Mouse (Mus musculus) testis, adult 2 months (tissue): ENCODE data around the gene Slc17a5. TPM values are rescaled to one million over a fixed set of nuclear protein-coding genes. Genes with fewer than 3 reads are reported as not detected.
"Not testable (repeated sequence)": the region's sequence is repeated elsewhere in the genome, so short reads cannot be mapped to it uniquely, and the experiment has no call there.

Experiments used
- H3K27ac ChIP-seq: fragments of 200-500 bp; 2 replicates; pipeline ENCODE4 v1.5.1; 2012; ENCODE audit warnings: low read depth, low read length; ENCODE audit not compliant: control insufficient read depth, insufficient read depth
- H3K27me3 ChIP-seq: fragments of 200-500 bp; 2 replicates; pipeline ENCODE4 v1.6.1; 2012; ENCODE audit warnings: mild to moderate bottlenecking, low read length, moderate library complexity; ENCODE audit not compliant: control insufficient read depth, insufficient read depth
- H3K36me3 ChIP-seq: fragments of 200-500 bp; 2 replicates; pipeline ENCODE4 v1.6.1; 2012; ENCODE audit warnings: mild to moderate bottlenecking, low read length; ENCODE audit not compliant: control insufficient read depth, insufficient read depth
- H3K4me1 ChIP-seq: fragments of 200-500 bp; 2 replicates; pipeline ENCODE4 v1.6.1; 2012; ENCODE audit warnings: low read length; ENCODE audit not compliant: control insufficient read depth, insufficient read depth
- H3K4me3 ChIP-seq: fragments of 200-500 bp; 2 replicates; pipeline ENCODE4 v1.5.1; 2012; ENCODE audit warnings: low read depth, mild to moderate bottlenecking, low read length, moderate library complexity, mixed read lengths; ENCODE audit not compliant: control insufficient read depth
- CTCF ChIP-seq: fragments of 200-500 bp; IDR thresholded peaks from 2 replicates; pipeline ENCODE4 v1.5.1; 2012; ENCODE audit warnings: low read depth, mild to moderate bottlenecking, inconsistent platforms, low read length, moderate library complexity; ENCODE audit not compliant: control insufficient read depth, insufficient read depth, insufficient replicate concordance
- POLR2A ChIP-seq: fragments of 200-500 bp; IDR thresholded peaks from 2 replicates; pipeline ENCODE4 v1.6.1; 2012; ENCODE audit warnings: low read depth, mild to moderate bottlenecking, inconsistent platforms, low read length, moderate library complexity; ENCODE audit not compliant: control insufficient read depth
- polyA plus RNA-seq: library from polyadenylated mRNA; depleted of rRNA; stranded (reverse); fragments of >200 nt; gene quantifications from 2 replicates; pipeline ENCODE4 v1.2.3, GENCODE M21; 2012

The Slc17a5 gene
- polyA plus RNA-seq, 1 experiment: 2.2 TPM

DNA sequence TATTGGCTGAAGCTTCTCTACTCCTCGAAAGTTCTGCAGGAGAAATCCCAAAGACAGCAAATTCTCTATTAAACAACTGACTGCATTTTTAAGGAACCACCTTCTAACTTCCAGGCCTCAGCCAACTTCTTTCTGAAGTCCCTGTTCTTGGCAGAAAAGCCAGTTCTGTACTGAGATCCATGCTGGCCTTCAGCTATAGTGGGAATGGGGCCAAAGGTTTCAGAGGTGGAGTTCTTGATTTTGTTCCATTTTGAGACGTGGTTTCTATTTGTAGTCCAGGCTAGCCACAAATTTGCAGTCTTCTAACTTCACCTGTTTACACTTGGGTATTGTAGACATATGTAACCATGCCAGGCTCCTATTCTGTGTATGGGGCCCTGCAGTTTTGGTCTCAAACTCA, 61.6 kb downstream of the Slc17a5 start:
- H3K27ac ChIP-seq: no peak overlapping the region; the same call in 1 of the 2 replicates

DNA sequence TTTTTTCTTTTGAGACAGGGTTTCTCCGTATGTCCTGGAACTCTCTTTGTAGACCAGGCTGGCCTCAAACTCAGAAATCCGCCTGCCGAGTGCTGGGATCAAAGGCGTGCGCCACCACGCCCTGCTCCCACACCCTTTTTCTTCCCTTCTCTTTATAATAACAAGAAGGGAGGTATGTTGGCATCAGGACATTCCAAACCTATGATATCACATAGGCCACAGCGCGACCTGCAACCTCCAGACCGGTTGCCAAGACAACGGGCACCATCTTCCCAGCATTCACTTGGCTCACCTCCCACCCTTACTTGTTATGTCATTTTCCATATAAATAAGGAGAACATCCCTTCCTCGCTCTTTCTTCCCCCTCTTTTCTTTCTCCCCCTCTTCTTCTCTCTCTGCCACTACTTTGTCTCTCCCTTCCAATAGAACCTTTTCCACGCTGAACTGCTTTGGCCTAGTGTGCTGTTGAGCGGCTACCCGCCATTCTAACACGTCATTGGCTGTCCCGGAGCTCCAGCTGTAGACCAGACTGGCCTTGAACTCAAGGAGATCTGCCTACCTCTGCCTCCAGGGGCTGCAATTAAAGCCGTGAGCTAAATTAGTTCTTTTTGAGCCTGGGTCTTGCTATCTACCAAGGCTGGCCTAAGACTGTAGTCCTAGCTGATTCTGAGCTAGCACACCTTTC, 62.2 kb downstream of the Slc17a5 start:
- Histone ChIP-seq H3K36me3 (no peaks in the 10 kb centered on the region), H3K4me3 (peak overlapping the region; percentile 87), H3K27ac (peak overlapping the region; percentile 78), H3K27me3 (no peaks in the 10 kb centered on the region), H3K4me1 (peaks cover 25% of the 10 kb centered on the region)
- peak; percentile 44; the same call in 1 of the 2 replicates for TF ChIP-seq POLR2A
- no peak for TF ChIP-seq CTCF

More for the DNA sequence above, 61.6 kb downstream of the Slc17a5 start:
- Histone ChIP-seq H3K27me3 (no peaks in the 10 kb centered on the region), H3K4me1 (peaks cover 19% of the 10 kb centered on the region), H3K36me3 (no peaks in the 10 kb centered on the region), H3K4me3 (peak overlapping the region; percentile 87; the same call in 1 of the 2 replicates)
- TF ChIP-seq POLR2A: no peak
- no peak for TF ChIP-seq CTCF

DNA sequence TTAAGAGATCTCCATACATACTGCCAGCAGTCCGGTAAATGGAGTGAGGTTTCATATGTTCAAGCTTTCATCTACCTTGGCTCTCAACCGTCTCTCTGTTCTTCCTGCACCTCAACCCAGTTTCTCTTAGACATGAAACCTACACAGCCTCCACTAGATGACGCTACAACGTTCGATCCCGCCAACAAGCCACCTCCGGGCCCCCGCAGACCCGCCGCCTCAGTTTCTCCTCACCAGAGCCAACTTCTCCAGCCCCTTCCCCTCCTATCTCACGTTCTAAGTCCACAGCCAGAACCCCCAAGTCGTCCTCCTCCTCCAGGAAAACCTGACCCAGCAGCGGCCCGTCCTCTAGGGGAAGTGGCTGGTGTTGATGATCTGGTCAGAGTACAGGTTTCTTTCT, 66.2 kb downstream of the Slc17a5 start:
- no peaks in the 10 kb centered on the region for H3K27me3 ChIP-seq
- no peaks in the 10 kb centered on the region for H3K36me3 ChIP-seq
- no peak overlapping the region for H3K27ac ChIP-seq
- peak overlapping the region; percentile 82 for H3K4me3 ChIP-seq
- TF ChIP-seq CTCF: peak; percentile 21; the same call in 1 of the 2 replicates
- no peak for TF ChIP-seq POLR2A
- peaks cover 23% of the 10 kb centered on the region for H3K4me1 ChIP-seq

DNA sequence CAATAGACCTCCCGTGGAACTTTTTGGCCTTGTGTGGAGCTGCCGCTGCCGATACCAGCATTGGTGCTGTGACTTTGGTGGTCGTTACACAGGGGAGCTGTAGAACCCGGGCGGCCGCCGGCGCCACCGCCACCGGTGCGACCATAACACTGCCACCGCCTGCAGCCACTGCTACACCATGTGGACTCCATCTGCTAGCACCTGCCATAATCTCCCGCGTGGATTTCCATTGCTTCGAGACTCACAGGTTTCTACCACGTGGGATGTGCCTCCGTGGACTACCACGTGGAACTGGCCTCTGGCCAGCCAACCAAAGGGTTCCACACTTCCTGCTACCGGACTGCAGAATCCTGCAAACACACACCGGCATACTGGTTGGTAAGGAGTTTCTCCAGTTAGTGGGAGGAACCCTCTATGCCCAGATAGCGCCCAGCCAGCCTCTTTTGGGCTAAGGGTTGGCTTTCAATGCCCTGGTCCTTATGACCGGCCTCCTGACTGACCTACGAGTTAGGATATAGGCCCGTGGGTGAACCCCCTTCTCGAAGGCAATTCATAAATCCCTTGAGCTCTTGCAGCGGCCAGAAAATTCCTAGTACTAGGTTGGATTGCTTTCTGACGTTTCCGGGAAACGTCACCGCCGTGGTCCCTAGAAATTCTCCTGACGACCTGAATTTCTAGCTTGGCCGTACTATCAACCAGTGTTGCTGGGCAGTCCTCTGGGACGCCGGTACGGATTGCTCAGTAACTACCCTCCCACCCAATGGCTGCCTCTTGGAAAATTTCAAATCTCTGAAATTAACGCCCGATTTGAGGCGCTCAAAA, 66.8 kb downstream of the Slc17a5 start:
- no peak for TF ChIP-seq CTCF
- no peak; the same call in 1 of the 2 replicates for TF ChIP-seq POLR2A
- Histone ChIP-seq H3K4me1 (peaks cover 23% of the 10 kb centered on the region), H3K27ac (peak overlapping the region; percentile 62), H3K36me3 (no peaks in the 10 kb centered on the region), H3K4me3 (peak overlapping the region; percentile 82), H3K27me3 (no peaks in the 10 kb centered on the region)

DNA sequence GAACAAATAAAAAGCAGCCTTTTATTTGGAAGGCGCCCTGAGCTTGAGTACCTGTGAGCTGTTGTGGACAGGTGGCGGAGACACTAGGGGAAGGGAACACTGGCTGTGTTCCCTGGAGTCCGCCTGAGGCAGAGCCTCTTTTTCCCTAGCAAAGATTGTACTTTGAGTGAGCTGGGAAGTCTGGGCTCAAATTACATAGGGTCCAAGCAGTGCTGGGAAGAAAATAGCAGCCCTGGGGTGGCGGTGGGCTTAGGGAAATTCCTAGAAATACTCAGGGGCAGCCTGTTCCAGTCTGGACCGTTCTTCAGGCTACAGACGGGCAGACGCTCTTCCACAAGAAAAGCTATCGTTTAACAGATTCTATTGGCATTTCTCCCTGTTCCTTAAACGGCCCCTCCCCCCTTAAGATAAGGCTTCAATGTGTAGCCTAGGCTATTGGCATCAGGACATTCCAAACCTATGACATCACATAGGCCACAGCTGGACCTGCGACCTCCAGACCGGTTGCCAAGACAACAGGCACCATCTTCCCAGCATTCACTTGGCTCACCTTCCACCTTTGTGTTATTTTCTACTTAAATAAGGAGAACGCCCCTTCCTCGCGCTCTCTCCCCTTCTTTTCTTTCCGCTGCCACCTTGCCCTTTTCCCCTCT, 67.6 kb downstream of the Slc17a5 start:
- TF ChIP-seq POLR2A (peak; percentile 22; the same call in 1 of the 2 replicates), CTCF (no peak)
- H3K36me3 ChIP-seq: no peaks in the 10 kb centered on the region
- peaks cover 16% of the 10 kb centered on the region for H3K4me1 ChIP-seq
- peak overlapping the region; percentile 82 for H3K4me3 ChIP-seq
- H3K27ac ChIP-seq: peak overlapping the region; percentile 62
- no peaks in the 10 kb centered on the region for H3K27me3 ChIP-seq

DNA sequence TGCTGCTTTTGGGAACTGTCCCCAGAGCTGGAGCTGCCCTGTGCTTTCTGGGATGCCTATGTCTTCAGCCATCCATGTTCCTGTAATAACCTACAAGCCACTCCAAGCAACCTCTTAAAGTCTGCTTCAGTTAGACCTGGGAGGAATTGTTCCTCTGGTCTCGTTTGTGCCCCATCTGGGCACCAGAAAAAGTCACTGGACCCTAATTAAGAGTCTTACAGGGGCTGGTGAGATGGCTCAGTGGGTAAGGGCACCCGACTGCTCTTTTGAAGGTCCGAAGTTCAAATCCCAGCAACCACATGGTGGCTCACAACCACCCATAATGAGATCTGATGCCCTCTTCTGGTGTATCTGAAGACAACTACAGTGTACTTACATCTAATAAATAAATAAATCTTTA, 70.6 kb downstream of the Slc17a5 start:
- H3K4me1 ChIP-seq: peaks cover 14% of the 10 kb centered on the region
- not testable (repeated sequence) for H3K27ac ChIP-seq, H3K36me3 ChIP-seq

DNA sequence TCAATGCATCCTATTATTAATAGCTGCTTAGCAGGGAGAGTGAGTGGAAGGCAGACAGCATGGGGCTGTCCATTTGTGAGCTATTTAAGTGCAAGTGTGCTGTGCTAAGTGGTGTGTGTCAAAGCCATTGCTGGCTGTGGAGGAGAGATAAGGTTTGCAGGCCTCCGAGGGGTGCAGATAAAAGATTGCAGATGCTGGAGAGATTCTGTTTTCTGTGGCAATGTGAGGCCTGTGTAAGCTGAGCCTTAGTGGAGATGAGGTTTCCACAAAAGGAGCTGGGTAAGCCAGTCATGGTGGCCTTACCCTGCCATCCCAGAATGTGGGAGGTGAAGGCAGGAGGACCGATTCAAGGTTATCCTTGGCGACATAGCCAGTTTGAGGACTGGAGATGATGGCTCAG, 71.7 kb downstream of the Slc17a5 start:
- Histone ChIP-seq H3K36me3 (no peaks in the 10 kb centered on the region), H3K27me3 (no peaks in the 10 kb centered on the region), H3K27ac (no peak overlapping the region), H3K4me3 (no peak overlapping the region), H3K4me1 (peaks cover 11% of the 10 kb centered on the region)
- TF ChIP-seq CTCF (no peak), POLR2A (no peak)

More for the DNA sequence above, 70.6 kb downstream of the Slc17a5 start:
- not testable (repeated sequence) for H3K4me3 ChIP-seq, H3K27me3 ChIP-seq
